Mouse (Mus musculus) heart, embryonic 15.5 days (tissue): ENCODE data around the gene Dap. TPM values are rescaled to one million over a fixed set of nuclear protein-coding genes. Genes with fewer than 3 reads are reported as not detected.

Experiments used
- polyA plus RNA-seq: library from polyadenylated mRNA; unstranded; fragments of >200 nt; fragmentation: Nextera tagmentation; extraction: Ambion mirVana; gene quantifications from 2 replicates; pipeline ENCODE4 v1.2.1, GENCODE M21; 2015

Dap gene
- polyA plus RNA-seq, 1 experiment from 2014 or later, result 52.8 TPM

Other genes with a start within 250 kb of the Dap start
- 3.5 and 4.3 TPM in 2 replicates for gene Ankrd33b, start 143.4 kb downstream of the Dap start, polyA plus RNA-seq
- 1.7 and 2.2 TPM in 2 replicates for gene Ropn1l, start 229.4 kb downstream of the Dap start, polyA plus RNA-seq